Mouse (Mus musculus): Measurements from ENCODE around the gene Zic5.

Gene Zic5

DNA sequence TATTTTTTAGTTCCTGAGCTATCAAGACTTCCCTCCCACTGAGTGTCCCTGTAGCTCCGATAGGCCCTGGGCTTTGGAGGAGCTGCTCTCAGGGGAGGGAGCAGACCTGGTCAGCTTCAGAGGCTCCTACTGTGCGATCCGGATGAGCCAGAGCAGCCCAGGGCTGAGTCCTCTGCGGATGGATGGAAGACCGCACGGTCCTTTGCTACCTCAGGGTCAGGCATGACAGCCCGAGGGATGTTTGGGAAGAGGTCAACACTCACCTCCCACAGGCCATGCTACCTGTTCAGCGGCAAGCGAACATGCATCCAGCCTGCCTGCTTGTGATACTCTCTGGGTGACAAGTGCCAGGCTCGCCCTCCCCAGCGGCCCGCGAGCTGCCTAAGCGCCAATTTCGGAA is 15.7 kb upstream of the Zic5 start:
- in situ Hi-C loops (cut with MboI, MseI): loop anchor here (25.0 kb wide), 1 partner anchor 406 kb away; no protein-coding TSS in a partner anchor

- in situ Hi-C loops (cut with MboI, MseI): loop anchor here (25.0 kb wide), 1 partner anchor 407 kb away; no protein-coding TSS in a partner anchor
These were observed 14.9 kb upstream of the Zic5 start for GRCm38 (mm10) chr14:122480355-122480754.

DNA sequence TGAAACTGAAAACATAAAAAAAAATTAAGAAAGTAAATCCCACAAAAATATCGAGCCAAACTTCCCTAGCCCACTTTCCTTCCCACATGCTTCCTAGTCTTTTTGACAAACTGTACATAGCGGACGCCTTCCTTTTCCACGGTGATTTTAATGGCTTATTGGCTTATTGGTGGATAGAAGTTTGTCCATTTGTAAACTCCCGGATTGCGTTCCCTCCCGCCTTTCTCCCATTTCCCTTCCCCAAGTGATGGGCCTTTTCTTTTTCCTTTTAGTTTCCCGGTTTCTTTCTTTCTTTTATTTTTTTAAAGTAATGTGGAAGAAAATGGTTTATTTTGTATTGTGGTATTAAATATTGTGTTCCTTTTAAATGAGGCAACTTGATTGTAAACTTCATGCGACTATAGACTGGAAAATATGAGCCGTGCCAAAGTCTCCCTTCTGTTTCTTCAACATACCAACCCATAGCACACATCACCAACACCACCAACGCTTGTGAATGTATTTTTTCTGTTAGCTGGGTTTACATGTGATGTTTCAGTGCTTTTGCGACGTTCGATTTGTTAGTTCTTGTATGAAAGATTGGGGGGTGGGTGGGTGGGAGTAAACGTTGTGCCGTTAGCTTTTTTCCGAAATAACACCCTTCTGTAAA is 14.1 kb upstream of the Zic5 start:
- in situ Hi-C loops (cut with MboI, MseI): loop anchor here (25.0 kb wide), 1 partner anchor 408 kb away; no protein-coding TSS in a partner anchor

- in situ Hi-C loops (cut with MboI, MseI): loop anchor here (25.0 kb wide), 1 partner anchor 409 kb away; no protein-coding TSS in a partner anchor
These were observed 13.1 kb upstream of the Zic5 start for GRCm38 (mm10) chr14:122478574-122479011.

DNA sequence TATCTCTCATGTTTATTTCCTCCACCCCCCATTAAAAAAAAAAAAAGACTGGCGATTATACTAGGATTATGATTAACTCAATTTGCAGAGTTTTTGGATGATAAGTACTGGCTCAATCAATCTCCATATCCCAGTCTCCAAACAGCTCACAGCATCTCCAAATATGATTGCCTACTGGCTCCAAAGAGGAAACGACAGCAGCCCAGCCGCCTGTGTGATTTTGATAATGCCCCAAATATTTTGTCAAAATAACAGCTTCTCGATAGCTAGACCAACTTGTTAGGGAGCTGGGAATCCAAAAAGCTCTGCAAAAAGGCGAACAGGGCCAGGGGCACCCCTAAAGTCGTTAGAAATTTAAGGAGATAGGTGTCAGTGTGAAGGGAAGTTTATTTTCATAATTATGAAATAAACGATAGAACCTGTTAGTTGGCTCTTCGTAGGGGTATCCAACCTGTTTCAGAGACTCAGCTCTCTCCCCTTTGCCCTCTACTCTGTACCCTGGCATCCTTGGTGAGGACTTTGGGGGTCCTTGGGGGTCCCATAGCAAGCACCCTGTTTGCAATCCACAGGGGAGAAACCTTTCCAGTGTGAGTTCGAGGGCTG is 12.6 kb upstream of the Zic5 start:
- in situ Hi-C loops (cut with MboI, MseI): loop anchor here (25.0 kb wide), 1 partner anchor 409 kb away; no protein-coding TSS in a partner anchor

DNA sequence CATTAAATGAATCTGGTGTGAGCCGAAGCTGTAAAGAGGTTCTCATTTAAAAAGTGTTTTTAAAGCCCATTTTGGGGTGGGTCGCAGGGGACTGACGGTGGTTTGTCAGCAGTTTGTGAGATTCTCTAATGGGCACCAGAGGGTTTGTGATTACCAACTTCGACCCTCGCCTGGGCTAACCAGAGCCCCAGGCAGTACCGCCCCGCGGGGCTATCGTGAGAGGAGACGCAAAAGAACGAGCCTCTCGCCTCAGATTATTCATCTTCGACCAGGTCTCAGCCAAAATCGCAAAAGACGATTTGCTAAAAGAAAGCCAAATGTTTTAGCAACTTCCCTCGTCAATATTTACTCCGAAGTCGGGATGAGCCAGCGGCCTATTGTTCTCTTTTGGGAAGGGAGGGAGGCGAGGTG is 11.8 kb upstream of the Zic5 start:
- in situ Hi-C loops (cut with MboI, MseI): loop anchor here (25.0 kb wide), 1 partner anchor 410 kb away; no protein-coding TSS in a partner anchor

- in situ Hi-C loops (cut with MboI, MseI): loop anchor here (25.0 kb wide), 1 partner anchor 410 kb away; no protein-coding TSS in a partner anchor
These were observed 11.3 kb upstream of the Zic5 start for GRCm38 (mm10) chr14:122476822-122477215.

- in situ Hi-C loops (cut with MboI, MseI): loop anchor here (25.0 kb wide), 1 partner anchor 411 kb away; no protein-coding TSS in a partner anchor
These were observed 10.8 kb upstream of the Zic5 start for GRCm38 (mm10) chr14:122476041-122476821.

GRCm38 (mm10) chr14:122475557-122476040 is 10.1 kb upstream of the Zic5 start:
- in situ Hi-C loops (cut with MboI, MseI): loop anchor here (25.0 kb wide), 1 partner anchor 412 kb away; no protein-coding TSS in a partner anchor

DNA sequence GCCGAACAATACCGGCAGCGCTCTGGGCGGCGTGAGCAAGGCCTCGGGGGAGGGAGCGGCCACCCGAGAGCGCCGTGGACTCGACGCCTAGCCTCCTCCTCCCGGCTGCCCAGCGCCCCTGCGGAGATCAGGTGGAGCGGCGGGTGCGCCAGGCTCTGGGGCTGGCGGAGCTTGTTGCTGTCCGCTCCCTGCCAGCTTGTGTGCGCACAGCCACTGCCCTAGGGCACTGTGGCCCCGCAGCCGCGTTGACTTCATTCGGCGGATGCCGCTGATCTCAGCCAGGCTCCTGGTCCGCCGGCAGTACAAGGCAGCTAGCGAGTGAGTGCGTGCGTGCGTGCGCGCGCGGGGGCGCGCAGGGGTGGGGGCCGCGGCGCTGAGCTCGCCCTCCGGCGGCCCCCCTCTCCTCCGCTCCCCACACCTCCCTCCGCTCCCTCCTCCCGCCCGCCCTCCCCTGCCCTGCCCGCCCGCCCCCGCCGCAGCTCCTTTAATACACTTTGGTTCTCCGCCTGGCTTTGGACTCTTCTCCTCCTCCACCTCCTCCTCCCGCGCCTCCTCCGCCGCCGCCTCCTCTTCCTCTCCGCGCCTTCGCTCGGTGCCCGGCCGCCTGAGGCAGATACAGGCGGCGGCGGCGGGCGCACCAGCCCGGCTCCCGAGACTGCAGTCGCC is 9.5 kb upstream of the Zic5 start, which contains the start of gene Zic2:
TSS of gene Zic2 (plus strand) at position 545 of the 666 bp plus-strand sequence.
- in situ Hi-C loops (cut with MboI, MseI): loop anchor here (25.0 kb wide), 1 partner anchor 412 kb away; no protein-coding TSS in a partner anchor

DNA sequence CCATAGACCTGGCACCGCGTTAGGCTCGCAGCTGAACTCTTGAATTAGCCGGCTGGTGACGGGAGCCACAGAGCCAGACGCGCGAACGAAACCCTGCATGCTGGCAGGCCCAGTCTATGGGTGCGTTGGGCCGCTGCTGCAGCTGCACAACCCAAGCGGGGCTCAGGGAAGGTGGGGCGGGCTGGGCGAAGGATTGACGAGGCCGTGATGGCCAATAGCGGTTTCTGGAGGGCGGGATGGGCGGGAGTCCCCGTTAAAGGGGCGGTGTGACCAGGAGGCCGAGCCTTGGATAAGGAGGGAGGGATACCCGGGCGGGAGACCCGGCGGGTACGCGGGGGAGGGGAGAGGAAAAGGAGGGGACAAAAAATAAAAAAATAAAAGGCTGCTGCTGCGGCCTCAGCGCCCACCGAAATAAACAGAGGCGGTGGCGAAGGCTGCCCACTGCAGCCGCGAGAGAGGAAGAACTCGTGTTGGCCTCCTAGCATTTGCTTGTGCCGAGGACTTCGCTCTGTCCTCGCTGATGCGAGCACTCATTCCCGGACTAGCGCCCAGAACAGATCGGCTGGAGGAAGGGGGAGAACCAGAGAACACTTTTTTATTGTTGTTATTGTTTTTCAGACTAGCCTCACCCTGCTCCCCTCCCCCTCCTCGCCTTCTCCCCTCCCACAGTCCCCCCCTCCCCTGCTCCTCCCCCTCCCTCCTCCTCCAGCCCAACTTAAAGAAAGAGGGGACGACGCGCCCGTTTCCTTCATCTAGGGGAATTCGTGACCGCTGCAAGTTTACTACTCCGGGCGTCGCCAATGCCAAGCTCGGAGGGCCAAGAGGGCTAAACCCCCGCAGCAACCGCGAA is 8.8 kb upstream of the Zic5 start:
- in situ Hi-C loops (cut with MboI, MseI): no loop called here

- in situ Hi-C loops (cut with MboI, MseI): no loop called here
These were observed 7.8 kb upstream of the Zic5 start for GRCm38 (mm10) chr14:122473211-122473751.

DNA sequence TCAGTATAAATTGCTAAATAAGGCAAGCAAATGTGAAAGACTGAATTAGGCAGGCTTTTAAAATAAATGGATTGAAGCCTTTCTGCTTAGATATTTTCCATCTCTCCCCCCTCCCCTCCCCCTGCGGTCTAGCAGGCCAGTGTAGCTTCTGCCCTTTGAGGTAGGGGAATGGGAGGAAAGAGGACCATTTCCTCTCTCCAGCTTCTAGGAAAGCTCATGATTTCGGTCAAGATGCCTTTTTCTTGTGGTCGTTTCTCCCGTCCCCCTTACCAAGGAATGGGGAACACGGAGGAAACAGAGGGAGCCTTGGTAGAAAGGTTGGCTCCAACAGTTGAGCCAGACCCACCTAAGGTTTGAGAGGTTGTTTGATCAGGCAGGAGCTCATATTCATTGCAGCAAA is 7.2 kb upstream of the Zic5 start:
- in situ Hi-C loops (cut with MboI, MseI): no loop called here

DNA sequence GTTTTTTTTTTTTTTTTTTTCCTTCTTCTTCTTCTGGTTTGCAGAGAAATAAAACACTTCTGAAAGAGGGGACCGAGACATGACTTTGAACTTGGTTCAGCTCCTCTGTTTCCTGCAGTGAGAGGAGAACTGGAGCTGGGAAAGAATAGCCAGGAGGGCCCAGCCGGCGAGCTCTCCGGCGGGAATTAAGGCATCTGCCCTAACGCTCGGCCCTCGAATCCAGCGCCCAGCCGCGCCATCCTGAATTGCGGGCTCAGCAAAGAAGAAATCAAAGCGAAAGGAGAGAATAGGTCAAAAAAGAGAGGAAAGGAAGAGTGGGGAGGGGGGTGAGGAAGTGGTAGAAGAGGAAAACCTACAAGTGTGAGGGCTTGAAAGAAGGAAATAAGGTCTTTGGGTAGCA is 6.7 kb upstream of the Zic5 start:
- in situ Hi-C loops (cut with MboI, MseI): no loop called here

- in situ Hi-C loops (cut with MboI, MseI): no loop called here
These were observed 6.1 kb upstream of the Zic5 start for GRCm38 (mm10) chr14:122471449-122472085.

DNA sequence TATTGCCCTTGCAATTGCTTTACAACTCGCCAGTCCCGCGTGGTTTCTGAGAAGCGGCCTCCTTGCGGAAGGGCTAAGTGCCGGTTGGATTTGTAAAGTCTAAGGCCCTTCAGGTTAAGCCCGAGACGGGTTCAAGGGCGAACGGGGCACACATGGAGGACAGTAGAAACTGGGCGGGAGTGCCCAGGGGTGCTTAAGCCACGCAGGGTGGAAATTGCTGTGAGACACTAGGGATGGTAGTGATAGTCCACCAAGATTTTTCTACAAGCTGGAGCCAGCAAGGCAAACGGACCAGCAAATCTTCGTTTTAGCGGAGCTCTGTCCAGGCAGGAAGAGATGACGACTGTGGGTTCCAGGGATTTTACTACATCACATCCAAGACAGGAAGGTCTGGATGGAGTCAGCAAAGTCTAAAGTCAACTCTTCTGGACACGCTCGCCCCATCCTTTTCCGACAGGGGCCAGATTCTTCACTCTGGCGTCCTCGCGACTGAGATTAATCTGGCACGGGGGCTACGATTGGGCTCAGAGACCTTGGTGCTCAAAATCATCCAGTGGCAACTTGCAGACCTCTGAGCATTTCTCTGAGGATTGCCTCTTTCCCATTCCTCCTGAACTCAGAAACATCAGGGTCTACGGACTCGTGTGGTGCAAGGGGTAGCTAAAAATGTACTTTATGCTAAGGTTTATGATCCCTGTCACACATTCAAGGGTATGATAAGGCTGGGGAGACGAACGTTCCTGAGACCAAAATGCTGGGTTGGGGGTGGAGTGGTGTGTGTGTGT is 3.7 kb upstream of the Zic5 start:
- in situ Hi-C loops (cut with MboI, MseI): no loop called here

DNA sequence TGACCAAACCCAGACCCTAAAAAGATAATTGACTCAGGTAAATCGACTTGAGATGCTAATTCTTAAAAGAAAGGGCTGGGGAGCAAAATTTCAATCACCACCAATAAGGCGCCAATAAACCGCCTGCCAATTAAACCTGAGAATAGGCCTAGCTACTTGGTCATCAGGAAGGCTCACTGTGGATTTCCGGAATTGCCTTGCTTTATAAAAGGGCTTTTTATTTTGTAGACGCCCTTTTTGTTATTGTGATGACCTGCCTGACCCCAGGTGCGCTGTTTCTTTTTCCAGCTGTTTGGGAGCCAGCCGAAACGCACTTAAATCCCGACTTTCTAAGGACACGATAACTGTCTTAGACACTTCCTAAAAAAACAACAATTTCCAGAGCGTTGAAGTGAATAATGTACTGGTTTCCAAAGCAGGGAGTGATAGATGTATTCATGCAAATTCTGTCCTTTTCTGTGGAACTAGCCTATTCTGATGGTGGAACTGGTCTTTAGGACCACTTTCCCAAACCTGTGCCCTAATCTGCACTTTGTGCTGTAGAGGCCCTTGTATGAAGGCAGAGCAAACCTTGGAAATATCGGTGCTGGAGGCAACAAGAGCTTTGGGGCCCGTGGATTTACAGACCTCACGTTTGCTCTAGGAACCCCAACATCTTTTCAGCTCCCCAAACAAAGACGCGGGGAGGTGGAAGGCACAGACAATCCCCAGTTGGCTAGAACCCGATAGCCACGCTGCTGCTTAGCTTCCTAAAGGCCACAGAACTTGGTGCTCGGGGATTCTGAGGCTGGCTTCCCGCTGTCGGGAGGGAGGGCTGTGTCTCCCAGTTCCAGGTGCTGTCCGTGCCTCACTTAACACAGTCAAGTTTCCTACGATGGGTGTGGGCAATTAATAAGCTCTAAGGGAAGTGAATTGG is 2.7 kb upstream of the Zic5 start:
- in situ Hi-C loops (cut with MboI, MseI): no loop called here
